Mouse (Mus musculus) ovary, adult 2 months (tissue): Measurements from ENCODE around the gene Mrm2. TPM values are rescaled to one million over a fixed set of nuclear protein-coding genes. Genes with fewer than 3 reads are reported as not detected.

Experiments used
- polyA plus RNA-seq: library from polyadenylated mRNA; depleted of rRNA; stranded (reverse); fragments of >200 nt; gene quantifications from 2 replicates; pipeline ENCODE4 v1.2.3, GENCODE M21; 2012; rRNA removed

Gene Mrm2
- 7.7 and 10.6 TPM in 2 replicates for polyA plus RNA-seq

GRCm38 (mm10) chr5:140331615-140332512 lies at the start of gene Mrm2:
TSS of gene Mrm2 (minus strand) at chr5:140331898.

GRCm38 (mm10) chr5:140321042-140321755 lies 10.5 kb downstream of the Mrm2 start, which contains the start of the genes Mad1l1 and Nudt1:
TSS of gene Mad1l1 (minus strand) at chr5:140321552.
TSS of gene Nudt1 (plus strand) at chr5:140321656.

Other genes starting within 250 kb of the Mrm2 start
- 43.0 and 58.7 TPM in 2 replicates for gene Mad1l1, start 10.3 kb downstream of the Mrm2 start, polyA plus RNA-seq
- 7.9 and 11.5 TPM in 2 replicates for gene Nudt1, start 10.2 kb downstream of the Mrm2 start, polyA plus RNA-seq
- 24.4 and 27.2 TPM in 2 replicates for gene Snx8, start 57.4 kb upstream of the Mrm2 start, polyA plus RNA-seq
- gene Eif3b, start 87.4 kb upstream of the Mrm2 start, polyA plus RNA-seq: 125 and 145 TPM in 2 replicates
- 0.03 and 0.11 TPM in 2 replicates for gene Gm4869, start 113.7 kb upstream of the Mrm2 start, polyA plus RNA-seq
- 31.5 and 40.0 TPM in 2 replicates for gene Chst12, start 173.7 kb upstream of the Mrm2 start, polyA plus RNA-seq
- gene Grifin, start 233.2 kb upstream of the Mrm2 start, polyA plus RNA-seq: not detected in 2 replicates